Mouse (Mus musculus) c-Kit-positive CD71-positive TER-119-negative erythroid progenitor cells, embryonic 14.5 days (primary cell): Measurements from ENCODE around the gene Msx2.
A peak's percentile ranks its signal among the peaks of the same experiment; 100 is the strongest.

Experiments
- DNase-seq: peaks from one replicate; pipeline ENCODE4 v3.0.0-alpha.2; 2013; ENCODE audit warnings: low read depth

Gene Msx2

DNA sequence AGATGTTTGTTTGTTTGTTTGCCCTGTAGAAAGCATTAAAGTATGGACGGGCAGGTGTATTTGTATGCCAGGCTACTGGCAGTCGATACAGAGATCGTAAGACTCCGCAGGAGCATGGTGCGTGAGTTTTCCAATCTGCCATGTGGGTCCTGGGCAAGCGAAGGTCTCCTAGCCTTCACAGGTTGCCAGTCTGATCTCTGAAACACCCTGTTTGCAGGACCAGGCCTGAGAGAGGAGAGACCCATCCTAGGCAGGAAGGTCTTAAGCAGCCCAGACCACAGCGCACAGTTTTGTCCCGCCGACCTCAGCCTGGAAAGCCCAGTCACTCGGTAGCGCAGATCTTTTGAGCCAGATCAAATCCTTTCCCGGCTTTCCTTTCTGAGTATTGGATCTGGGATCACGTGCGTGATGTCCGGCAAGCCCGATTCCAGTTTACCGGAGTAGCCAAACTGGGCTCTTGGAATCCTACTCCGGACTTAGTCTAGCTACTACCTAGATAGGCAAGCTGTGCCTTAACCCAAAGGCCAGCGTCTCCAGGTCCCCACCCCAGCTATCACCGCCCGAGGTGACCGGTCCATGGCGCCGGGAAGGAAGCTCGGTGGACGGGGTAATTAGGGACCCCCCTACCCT, 7.6 kb downstream of the Msx2 start:
- no peak for DNase-seq

DNA sequence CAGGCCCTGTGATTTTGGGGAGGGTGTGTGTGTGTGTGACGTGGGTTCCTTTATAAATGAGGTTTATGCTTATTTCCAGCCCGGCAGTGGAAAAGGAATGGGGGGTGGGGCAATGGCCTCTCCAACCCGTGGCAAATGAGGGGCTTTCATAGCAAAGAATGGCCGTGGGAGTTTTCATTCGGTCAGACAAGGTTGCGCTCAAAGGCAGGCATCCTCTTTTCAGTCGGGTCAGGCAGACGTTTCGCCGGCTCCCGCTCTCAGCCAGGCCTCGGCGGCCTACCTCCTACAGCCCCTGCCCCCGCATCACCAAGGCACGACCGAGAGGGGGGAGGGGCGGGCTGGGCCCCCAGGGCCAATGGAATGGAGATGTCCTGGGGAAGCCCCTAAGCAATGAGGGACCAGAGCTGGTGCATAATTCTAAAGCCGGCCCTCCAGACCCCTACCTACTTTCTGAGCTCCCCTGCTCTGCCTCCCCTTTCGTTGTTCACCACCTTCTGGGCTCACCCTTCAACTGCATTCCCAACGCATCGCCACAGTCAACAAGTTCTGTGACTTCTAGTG, 8.4 kb downstream of the Msx2 start:
- DNase-seq = no peak

DNA sequence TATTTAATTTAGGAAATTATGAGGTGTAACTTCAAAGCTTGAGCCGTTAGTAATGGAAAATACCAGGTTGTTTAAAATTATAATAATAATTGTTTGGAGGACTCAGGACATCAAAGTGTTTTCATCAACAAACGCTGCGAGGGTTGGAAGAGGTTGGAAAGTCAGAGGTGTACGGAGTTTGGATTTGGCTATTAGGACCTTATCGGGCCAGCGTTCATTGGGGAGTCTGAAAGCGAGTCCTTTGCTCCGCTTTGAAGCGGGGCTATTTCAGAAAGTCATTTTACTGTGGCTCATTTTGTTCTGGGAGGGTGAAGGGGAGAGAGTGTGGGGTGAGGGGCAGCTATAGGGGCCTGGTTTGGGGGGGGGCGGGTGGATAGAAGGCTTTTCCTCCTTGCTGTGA, 8.9 kb downstream of the Msx2 start:
- no peak for DNase-seq

DNA sequence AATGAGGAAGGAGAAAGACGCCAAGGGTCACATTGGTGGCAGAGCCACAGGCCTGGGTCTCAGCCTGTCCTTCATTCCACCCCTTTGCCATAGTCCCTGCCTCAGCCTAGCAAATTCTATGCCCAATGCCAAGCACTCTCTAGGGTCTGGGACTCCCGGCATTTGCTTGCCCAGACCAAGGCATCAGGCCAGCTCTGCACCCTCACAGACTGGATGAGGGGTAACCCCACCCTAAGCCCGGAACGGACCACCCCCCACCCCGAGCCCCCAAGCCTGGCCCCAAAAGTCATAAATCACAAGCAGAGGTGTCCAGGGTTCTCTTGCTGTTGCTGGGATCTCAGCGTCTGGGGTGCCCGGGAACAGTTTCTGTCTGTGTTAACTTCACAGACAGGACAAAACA, 9.8 kb downstream of the Msx2 start:
- DNase-seq = no peak

DNA sequence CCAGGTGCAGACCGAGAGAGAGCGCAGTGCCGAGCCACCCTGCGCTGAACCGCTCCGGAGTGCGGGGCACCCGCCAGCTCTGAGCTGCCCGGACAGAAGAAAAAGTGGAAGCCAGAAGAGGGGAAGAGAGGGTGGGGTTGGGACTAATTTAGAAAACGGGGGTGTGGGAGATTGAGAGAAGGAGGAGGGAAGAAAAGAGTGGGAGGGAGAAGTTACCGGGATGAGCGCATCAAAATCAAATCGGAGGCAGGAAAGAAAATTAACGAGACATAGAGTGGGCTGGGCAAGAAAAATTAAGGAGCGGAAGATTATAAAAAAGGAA, 10.3 kb downstream of the Msx2 start:
- no peak for DNase-seq

DNA sequence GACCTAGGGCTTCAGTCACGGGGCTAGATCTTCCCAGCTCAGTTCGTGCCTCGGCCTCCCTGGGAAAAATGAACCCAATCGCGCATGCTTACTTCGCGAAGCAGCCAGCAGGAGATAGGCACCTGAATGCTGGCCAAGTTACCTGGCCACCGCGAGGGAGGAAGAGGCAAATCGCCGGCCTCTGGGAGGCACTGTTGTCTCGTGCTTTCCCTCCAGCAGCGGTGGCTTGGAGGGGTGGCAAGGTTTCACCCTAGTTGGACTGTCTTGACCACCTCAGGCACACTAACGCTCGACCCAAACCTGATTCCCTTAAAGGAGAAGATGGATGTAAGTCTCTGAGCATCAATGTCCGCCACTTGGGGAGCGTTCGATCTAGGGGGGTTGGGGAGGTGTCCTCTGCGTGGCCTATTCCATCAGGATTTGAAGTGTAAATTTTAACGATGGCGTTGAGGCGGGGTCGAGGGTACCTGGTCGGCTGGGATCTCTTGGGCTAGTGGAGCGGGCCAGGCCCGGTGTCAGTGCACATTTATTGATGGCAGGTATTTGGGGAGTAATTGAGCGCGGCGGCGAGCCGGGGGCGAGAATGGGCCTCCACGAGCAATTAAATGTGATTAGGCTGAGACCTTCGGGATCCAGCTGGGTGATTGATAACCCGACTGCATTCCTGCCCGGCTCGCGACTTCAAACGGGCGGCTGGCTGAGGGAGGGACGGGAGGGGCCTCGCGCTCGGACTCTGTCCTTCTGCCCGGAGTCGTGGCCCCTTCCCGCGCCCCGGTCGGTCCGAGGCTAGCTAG, 10.8 kb downstream of the Msx2 start:
- no peak for DNase-seq

DNA sequence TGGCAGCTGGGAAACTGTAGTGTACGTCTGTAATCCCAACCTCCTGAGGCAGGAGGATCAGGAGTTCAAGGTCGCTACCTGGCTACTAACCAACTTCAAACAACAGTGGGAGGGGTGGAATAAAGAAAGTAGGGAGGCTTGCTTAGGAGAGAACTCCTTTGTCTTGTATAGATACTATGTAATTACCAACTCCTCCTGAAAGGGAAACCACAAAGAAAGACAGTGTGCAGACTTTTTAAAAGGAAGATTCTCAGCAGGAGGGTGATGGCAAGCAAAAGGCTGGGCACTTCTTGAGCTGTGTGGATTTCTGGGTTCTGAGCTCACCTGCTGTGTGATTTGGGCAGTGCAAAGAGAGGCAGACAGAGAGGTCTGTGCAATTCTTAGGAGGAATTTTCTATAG, 11.5 kb downstream of the Msx2 start:
- DNase-seq = no peak

DNA sequence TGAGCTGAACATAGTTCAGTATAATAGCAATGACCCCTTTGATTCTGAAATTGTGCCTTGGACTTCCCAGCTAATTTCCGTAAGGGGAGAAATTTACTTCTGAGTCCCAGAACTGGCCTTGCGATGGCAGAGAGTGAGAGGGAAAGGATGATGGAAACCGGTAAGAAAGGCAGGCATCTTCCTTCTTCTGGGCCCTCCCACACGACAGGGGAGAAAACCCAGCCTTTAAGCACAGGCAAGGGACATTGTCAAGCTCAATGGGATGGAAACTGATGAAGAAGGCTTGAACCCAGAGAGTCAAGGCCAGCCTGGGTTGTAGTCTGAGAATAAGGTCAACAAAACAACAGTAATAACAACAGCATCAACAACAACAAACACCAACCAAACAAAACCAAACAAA, 14.1 kb downstream of the Msx2 start:
- DNase-seq = no peak

DNA sequence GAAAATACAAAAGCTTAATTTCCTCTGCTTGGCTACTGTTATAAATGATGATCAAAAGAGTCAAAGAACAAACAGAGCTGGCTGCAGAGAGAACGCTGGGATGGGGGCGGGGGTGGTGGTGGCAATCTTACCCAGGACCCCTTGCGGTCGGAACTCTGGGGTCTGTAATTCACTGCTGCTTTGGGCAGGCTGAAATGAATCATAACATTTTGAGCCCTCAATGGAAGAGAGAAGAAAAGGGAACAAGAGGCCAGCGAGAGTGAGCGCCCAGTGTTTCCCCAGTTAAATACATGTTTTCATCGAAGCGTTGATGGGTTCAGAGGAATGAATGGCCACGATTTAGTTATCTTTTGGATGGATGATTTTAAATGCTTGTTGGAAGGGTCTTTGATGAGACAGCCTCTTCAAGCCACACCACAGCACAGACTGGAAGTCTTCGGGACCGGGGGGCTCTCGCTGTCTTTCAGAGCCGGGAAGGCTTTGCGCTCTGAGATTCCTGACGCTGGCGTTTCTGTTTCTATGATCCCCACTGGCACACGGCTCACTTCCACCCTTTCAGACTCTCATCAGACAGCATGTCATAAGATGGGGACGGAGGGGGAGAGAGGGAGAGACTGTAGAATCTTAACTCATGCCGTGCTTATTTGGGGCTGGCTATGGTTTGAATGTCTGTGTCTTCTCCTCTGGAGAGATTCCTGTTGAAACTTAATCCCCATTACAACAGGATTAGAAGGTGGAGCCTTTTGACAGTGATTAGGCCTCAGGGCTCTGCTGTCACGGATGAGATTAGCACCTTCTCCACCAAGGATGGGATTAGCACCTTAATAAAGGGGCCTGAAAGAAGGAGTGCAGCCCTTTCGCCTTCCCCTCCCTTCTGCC, 17.8 kb downstream of the Msx2 start:
- no peak for DNase-seq

DNA sequence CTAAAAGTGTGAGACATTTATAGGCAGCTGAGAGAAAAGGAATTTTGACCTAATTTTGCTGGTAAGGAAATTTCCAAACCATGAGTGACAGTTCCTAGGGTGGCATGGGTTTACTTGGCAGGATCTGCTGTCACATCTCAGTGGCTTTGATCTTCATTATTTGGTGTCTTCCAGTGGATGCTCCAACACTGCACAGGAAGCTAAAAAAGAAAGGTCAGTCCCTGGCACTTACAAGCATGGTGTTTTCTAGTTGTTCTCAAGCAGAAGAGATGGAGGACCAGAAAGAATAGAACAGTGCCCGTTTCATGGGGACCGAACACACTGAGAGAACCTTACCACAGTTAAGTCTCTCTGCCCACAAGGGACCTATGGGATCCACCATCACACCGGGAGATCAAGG, 18.9 kb downstream of the Msx2 start:
- no peak for DNase-seq

DNA sequence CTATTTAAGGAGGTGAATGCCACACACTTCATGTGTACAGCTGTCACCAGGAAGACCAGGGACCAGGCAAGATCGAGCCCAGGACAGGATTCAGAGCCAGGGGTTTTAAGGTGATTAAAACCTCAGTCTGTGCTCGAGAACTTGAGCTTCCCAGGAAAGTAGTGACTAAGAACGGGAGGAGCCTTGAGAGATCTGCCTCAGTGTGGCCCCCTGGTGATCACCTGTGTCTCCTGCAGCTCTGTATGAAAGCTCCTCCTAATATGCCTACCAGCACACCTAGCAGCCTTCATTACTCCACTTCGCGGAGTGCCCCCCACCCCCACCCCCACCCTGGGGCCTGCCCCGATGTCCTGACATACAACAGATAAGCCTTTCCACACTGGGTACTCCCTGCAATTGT, 25.3 kb downstream of the Msx2 start:
- DNase-seq = no peak

DNA sequence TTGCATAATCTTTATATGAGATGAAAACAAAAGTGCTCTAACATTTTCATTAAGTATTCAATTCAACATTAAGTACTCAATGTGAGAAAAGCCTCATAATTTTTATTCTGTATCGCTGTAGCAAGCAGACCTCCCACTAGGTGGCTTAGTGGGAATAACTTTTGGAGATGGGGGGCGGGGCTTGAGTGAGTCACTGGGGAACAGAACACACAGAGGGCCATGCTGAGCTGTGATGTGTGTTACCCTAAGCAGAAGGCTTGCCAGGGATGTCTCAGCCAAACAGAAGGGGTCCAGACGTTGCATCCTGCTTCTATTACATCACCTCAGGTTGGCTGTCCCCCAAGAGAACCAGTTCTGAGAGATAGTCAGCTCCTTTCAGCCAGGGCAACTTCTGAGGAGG, 29.3 kb downstream of the Msx2 start:
- no peak for DNase-seq

DNA sequence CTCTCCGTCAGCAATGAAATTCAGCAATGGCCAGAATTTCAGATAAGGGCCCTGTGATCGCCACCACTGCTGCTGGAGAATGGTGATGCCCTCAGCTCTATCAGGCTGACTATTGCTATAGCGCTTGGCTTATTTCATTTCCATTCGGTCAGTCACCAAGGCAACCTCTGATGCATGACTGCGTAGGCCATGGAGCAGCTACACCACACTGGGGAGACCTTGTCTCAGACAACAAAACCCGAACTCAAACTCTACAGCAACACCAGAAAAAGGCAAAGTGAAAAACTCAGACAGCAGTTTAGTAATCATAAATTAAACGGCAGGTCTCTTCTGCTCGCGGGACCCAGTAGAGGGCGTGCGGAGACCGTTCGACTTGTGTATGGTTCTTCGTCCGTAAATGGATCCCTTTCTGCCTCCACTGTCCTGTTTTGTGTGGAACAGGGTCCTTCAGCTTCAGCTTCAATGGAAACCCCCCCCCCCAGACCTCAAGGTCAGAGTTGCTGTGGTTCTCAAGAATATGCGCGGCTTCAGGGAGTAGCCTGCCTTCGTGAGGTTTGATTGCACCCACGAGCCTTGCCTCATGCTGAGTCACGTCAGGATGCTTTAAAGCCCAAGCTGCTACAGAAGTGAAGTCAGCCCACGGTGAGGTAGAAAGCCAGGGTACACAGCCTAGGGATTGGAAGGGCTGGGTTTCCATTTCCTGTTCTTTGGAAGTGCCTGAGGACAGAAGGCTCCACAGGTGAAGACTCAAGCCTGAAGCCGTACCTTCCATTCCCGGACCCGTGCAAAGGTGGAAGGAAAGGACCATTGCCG, 30.5 kb downstream of the Msx2 start:
- no peak for DNase-seq

DNA sequence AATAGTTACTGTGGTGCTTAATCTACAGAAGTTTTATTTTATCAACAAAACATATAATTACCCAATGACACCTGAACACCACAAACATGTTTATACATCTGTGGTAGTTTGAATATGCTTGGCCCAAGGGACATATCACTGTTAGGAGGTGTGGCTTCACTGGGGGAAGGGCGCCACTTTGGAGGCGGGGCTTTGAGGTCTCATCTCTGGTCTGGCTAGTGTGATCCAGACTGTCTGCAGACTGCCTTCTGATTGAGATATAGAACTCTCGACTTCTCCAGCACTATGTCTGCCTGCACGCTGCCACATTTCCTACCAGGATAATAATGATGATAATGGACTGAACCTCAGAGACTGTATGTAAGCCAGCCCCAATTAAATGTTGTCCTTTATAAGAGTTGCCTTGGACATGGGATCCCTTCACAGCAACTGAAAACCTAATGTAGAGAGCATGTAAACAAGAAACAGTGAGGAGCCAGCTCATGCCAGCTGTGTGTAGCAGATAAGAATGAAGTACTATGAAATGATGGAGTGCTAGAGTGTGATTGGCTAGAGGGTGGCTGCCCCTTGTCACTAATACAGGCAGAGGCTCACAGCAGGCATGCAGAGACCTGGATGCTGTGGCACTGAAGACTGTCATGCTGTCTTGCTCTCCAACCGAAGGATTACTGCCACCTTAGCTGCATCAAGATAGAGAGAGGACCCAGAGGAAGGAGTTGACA, 31.4 kb downstream of the Msx2 start:
- no peak for DNase-seq

DNA sequence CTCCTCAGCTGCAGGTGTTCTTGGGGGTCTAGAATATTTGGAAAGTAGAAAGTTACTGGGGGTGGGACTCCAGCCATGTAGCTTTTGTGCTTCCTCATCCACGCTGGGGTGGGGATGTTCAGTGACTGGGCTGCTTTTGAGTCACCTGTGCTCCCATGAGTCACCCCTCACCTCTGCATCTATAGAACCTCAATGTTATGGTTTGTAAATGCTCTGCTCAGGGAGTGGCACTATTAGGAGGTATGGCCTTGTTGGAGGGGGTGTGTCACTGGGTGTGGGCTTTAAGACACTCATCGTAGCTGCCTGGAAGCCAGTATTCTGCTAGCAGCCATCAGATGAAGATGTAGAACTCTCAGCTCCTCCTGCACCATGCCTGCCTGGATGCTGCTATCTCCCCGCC, 32.9 kb downstream of the Msx2 start:
- DNase-seq = no peak

DNA sequence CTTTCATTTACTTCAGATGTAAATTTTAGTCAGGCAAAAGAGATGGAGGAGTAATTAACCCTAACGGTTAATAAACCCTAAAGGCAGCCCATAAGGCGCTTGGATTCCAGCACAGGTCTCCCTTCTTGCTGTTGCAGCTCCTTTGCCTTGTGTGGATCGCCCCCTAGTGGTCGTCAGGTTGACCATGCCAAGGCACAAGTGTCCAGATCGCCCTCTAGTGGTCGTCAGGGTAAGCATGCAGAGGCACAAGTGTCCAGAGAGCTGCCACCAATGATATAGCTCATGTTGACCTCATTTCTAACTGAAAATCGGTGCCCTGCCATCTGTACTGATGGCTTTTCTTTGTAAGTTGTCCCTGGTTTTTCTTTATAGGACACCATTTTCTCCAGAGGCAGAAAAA, 46.4 kb downstream of the Msx2 start:
- peak; percentile 63 for DNase-seq

DNA sequence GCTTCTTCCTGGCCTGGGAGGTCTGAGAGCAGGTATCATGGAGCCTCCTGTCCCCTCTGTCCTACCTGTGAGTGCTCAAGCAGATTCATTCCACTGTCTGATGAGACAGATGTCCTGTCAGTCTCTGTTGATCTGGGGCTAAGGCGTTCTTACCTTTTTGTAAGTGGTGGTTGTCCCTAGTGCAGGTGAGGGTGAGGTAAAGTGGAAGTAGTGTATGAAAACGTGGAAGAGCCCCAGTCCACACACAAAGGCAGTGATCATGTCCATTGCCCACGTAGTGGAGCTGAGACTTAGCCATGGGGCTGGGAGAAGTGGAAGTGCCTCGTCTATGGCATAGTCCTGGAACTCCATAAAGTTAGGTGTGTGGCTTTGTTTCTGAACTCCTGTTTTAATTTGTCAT, 51.7 kb downstream of the Msx2 start:
- DNase-seq = no peak

DNA sequence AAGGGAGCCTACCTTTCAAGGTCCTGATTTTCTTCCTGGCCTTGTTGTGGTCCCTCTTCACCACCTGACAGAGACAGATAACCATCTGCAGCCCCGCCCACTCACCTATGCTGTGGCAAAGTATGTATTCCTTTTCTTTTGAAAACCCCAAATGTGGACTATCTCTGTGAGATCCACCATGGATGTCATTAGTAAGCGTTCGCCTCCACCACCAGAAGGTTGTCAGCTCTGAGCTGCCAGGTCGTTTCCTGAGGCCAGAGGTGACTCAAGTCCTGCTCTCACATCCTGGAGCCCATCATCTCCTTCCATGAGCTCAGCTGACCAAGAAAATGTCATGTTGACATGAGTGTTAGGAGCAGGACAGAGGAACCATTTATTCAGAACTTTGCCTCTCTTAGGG, 52.1 kb downstream of the Msx2 start:
- no peak for DNase-seq

DNA sequence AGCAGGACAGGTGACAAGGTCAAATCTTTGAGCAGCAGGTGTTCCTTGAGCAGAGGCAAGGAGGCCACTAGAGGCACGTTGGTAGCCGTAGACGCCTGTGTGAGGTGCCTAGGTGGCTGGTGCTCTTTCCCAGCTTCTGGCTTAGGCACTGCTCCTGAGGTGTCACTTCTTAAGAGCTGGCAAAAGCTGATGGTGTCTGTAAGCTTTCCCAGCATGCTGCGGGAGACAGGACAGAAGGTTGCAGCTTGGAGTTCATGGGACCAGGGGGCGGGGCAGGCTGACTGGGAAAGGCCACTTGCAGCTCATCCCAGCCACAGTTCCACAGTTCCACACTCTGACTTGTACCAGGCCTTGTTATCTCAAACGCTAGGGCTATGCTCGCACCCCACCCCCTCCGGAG, 53.2 kb downstream of the Msx2 start:
- DNase-seq = no peak

DNA sequence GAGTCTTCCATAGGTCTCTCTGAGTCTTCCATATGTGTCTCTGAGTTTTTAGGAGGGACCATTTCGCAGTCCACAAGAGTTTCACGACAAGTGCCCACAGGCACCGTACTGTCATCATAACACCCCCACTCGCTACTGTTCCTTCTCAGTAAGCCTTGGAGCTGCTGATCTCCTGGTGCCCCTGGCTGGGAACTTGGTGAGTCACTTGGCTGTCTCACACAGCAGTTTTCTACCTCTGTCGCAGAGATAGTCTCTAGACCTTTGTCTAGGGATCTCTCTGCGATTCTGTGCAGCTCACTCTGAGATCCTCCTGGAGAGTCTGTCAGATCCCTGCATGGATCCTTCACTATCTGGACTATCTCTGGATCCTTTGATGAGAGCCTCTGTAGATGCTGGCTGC, 55.2 kb downstream of the Msx2 start:
- DNase-seq = no peak
